Mouse (Mus musculus): ENCODE results near the gene Cyp27b1. TPM values are rescaled to one million over a fixed set of nuclear protein-coding genes. Genes with fewer than 3 reads are reported as not detected.

Cyp27b1 gene
- 0.09 and 0.16 TPM in 2 replicates for polyA plus RNA-seq (2016; fragmentation: Nextera tagmentation; extraction: Ambion mirVana)

GRCm38 (mm10) chr10:127047954-127048353 is at the start of gene Cyp27b1:
TSS of gene Cyp27b1 (plus strand) at chr10:127048250.
- H3K9ac ChIP-seq (replicated peaks) = no peak within 1 kb of the TSS
- peaks cover 58% of the 10 kb centered on the region for H3K27me3 ChIP-seq
- 0 out of 2 replicates have a peak within 1 kb of the TSS, but pooled peaks have one; percentile 10 for H3K4me3 ChIP-seq
- H3K36me3 ChIP-seq = peaks cover 16% of the 10 kb centered on the region; the same call in 1 of the 2 replicates
- H3K4me2 ChIP-seq (replicated peaks) = no peak within 1 kb of the TSS
- no peak within 1 kb of the TSS for H3K27ac ChIP-seq (replicated peaks)
- peaks cover 4% of the 10 kb centered on the region for H3K4me1 ChIP-seq
- no peak for ATAC-seq (ENCODE audit: low FRiP score, low read depth)
- H3K9me3 ChIP-seq = no peaks in the 10 kb centered on the region
- WGBS = 32% methylated on average over 5 of the region's 5 CpGs

- WGBS = 92% methylated on average over 5 of the region's 5 CpGs
- H3K27me3 ChIP-seq = no peaks in the 10 kb centered on the region
- H3K4me3 ChIP-seq = no peak within 1 kb of the TSS
- H3K4me2 ChIP-seq (replicated peaks) = no peak within 1 kb of the TSS
- no peaks in the 10 kb centered on the region for H3K9me3 ChIP-seq
- H3K27ac ChIP-seq (replicated peaks) = no peak within 1 kb of the TSS
- H3K36me3 ChIP-seq = peaks cover 36% of the 10 kb centered on the region
- no peak for ATAC-seq (ENCODE audit: low FRiP score, low read depth)
- no peak within 1 kb of the TSS for H3K9ac ChIP-seq (replicated peaks)
- H3K4me1 ChIP-seq = no peaks in the 10 kb centered on the region
Measured at GRCm38 (mm10) chr10:127000529-127000928, 47.5 kb upstream of the Cyp27b1 start, which contains the start of gene Avil. TSS of gene Avil (plus strand) at chr10:127000709.

- Histone ChIP-seq H3K9ac (replicated peaks) (no peak overlapping the region), H3K27ac (replicated peaks) (no peak overlapping the region)
- 87% methylated on average over 9 of the region's 9 CpGs for WGBS
Measured at GRCm38 (mm10) chr10:127001297-127001696, 46.8 kb upstream of the Cyp27b1 start.

GRCm38 (mm10) chr10:127002056-127002455 is 46.0 kb upstream of the Cyp27b1 start:
- Histone ChIP-seq H3K36me3 (peaks cover 28% of the 10 kb centered on the region), H3K9ac (replicated peaks) (no peak overlapping the region; the same call in 1 of the 2 replicates), H3K9me3 (no peaks in the 10 kb centered on the region), H3K27me3 (no peaks in the 10 kb centered on the region), H3K4me3 (no peak overlapping the region), H3K27ac (replicated peaks) (no peak overlapping the region), H3K4me2 (replicated peaks) (no peak overlapping the region), H3K4me1 (no peaks in the 10 kb centered on the region)
- no peak for ATAC-seq (ENCODE audit: low FRiP score, low read depth)
- WGBS = 72% methylated on average over 1 of the region's 1 CpGs

More at GRCm38 (mm10) chr10:127001297-127001696, 46.8 kb upstream of the Cyp27b1 start:
- no peak overlapping the region for H3K4me3 ChIP-seq
- no peak overlapping the region for H3K4me2 ChIP-seq (replicated peaks)
- H3K36me3 ChIP-seq = peaks cover 29% of the 10 kb centered on the region
- H3K27me3 ChIP-seq = no peaks in the 10 kb centered on the region
- H3K9me3 ChIP-seq = no peaks in the 10 kb centered on the region
- no peaks in the 10 kb centered on the region for H3K4me1 ChIP-seq
- ATAC-seq (ENCODE audit: low FRiP score, low read depth) = no peak

GRCm38 (mm10) chr10:127002765-127003164 is 45.3 kb upstream of the Cyp27b1 start:
- H3K36me3 ChIP-seq = peaks cover 21% of the 10 kb centered on the region
- WGBS = 90% methylated on average over 5 of the region's 5 CpGs
- H3K27me3 ChIP-seq = no peaks in the 10 kb centered on the region
- H3K4me1 ChIP-seq = no peaks in the 10 kb centered on the region
- no peak overlapping the region for H3K4me3 ChIP-seq
- ATAC-seq (ENCODE audit: low FRiP score, low read depth) = no peak
- no peak overlapping the region for H3K4me2 ChIP-seq (replicated peaks)
- no peak overlapping the region for H3K9ac ChIP-seq (replicated peaks)
- no peaks in the 10 kb centered on the region for H3K9me3 ChIP-seq
- no peak overlapping the region for H3K27ac ChIP-seq (replicated peaks)

GRCm38 (mm10) chr10:127003334-127003733 is 44.7 kb upstream of the Cyp27b1 start:
- H3K4me2 ChIP-seq (replicated peaks) = no peak overlapping the region
- no peak overlapping the region for H3K4me3 ChIP-seq
- H3K4me1 ChIP-seq = no peaks in the 10 kb centered on the region
- no peak overlapping the region for H3K27ac ChIP-seq (replicated peaks)
- peaks cover 15% of the 10 kb centered on the region for H3K36me3 ChIP-seq
- H3K9me3 ChIP-seq = no peaks in the 10 kb centered on the region
- WGBS = 88% methylated on average over 8 of the region's 8 CpGs
- H3K9ac ChIP-seq (replicated peaks) = no peak overlapping the region
- no peak for ATAC-seq (ENCODE audit: low FRiP score, low read depth)
- no peaks in the 10 kb centered on the region for H3K27me3 ChIP-seq

GRCm38 (mm10) chr10:127003806-127004205 is 44.2 kb upstream of the Cyp27b1 start:
- 70% methylated on average over 7 of the region's 7 CpGs for WGBS
- Histone ChIP-seq H3K27ac (replicated peaks) (no peak overlapping the region), H3K9me3 (no peaks in the 10 kb centered on the region), H3K4me1 (no peaks in the 10 kb centered on the region), H3K4me3 (no peak overlapping the region), H3K4me2 (replicated peaks) (no peak overlapping the region), H3K9ac (replicated peaks) (no peak overlapping the region), H3K27me3 (no peaks in the 10 kb centered on the region), H3K36me3 (peaks cover 11% of the 10 kb centered on the region; the same call in 1 of the 2 replicates)
- ATAC-seq (ENCODE audit: low FRiP score, low read depth) = no peak

GRCm38 (mm10) chr10:127016488-127016887 is 31.6 kb upstream of the Cyp27b1 start:
- ATAC-seq (ENCODE audit: low FRiP score, low read depth) = no peak
- 65% methylated on average over 5 of the region's 5 CpGs for WGBS
- H3K27me3 ChIP-seq = peaks cover 6% of the 10 kb centered on the region; the same call in 1 of the 2 replicates
- H3K9ac ChIP-seq (replicated peaks) = no peak overlapping the region
- H3K4me1 ChIP-seq = 0 out of 2 replicates have a peak, but pooled peaks cover 5% of the 10 kb centered on the region
- H3K4me2 ChIP-seq (replicated peaks) = no peak overlapping the region
- H3K36me3 ChIP-seq = no peaks in the 10 kb centered on the region
- H3K4me3 ChIP-seq = no peak overlapping the region
- no peak overlapping the region for H3K27ac ChIP-seq (replicated peaks)
- H3K9me3 ChIP-seq = no peaks in the 10 kb centered on the region

- WGBS = 9% methylated on average over 2 of the region's 2 CpGs
- ATAC-seq (ENCODE audit: low FRiP score, low read depth) = no peak
- Histone ChIP-seq H3K27me3 (peaks cover 6% of the 10 kb centered on the region; the same call in 1 of the 2 replicates), H3K4me1 (0 out of 2 replicates have a peak, but pooled peaks cover 5% of the 10 kb centered on the region), H3K27ac (replicated peaks) (no peak overlapping the region), H3K4me3 (no peak overlapping the region), H3K4me2 (replicated peaks) (no peak overlapping the region), H3K36me3 (0 out of 2 replicates have a peak, but pooled peaks cover 5% of the 10 kb centered on the region), H3K9me3 (no peaks in the 10 kb centered on the region), H3K9ac (replicated peaks) (no peak overlapping the region)
Measured at GRCm38 (mm10) chr10:127017071-127017470, 31.0 kb upstream of the Cyp27b1 start.

GRCm38 (mm10) chr10:127018422-127018821 is 29.6 kb upstream of the Cyp27b1 start:
- no peak overlapping the region for H3K4me3 ChIP-seq
- H3K27me3 ChIP-seq = peaks cover 6% of the 10 kb centered on the region; the same call in 1 of the 2 replicates
- WGBS = 81% methylated on average over 16 of the region's 16 CpGs
- H3K4me1 ChIP-seq = 0 out of 2 replicates have a peak, but pooled peaks cover 5% of the 10 kb centered on the region
- no peak overlapping the region for H3K4me2 ChIP-seq (replicated peaks)
- no peak overlapping the region for H3K9ac ChIP-seq (replicated peaks)
- H3K27ac ChIP-seq (replicated peaks) = no peak overlapping the region
- H3K9me3 ChIP-seq = no peaks in the 10 kb centered on the region
- peaks cover 17% of the 10 kb centered on the region for H3K36me3 ChIP-seq
- no peak for ATAC-seq (ENCODE audit: low FRiP score, low read depth)

- Histone ChIP-seq H3K4me3 (peak within 1 kb of the TSS; percentile 85), H3K4me2 (replicated peaks) (peak within 1 kb of the TSS; percentile 87), H3K27ac (replicated peaks) (peak within 1 kb of the TSS; percentile 77), H3K27me3 (no peaks in the 10 kb centered on the region), H3K9ac (replicated peaks) (peak within 1 kb of the TSS; percentile 89), H3K9me3 (no peaks in the 10 kb centered on the region), H3K4me1 (peaks cover 6% of the 10 kb centered on the region), H3K36me3 (peaks cover 37% of the 10 kb centered on the region)
- WGBS = 6% methylated on average over 56 of the region's 56 CpGs
- peak; percentile 91 for ATAC-seq (ENCODE audit: low FRiP score, low read depth)
Measured at GRCm38 (mm10) chr10:127030336-127031296, 17.4 kb upstream of the Cyp27b1 start, which contains the start of gene Tsfm. TSS of gene Tsfm (minus strand) at chr10:127030840.

- H3K4me3 ChIP-seq = no peak overlapping the region
- no peak overlapping the region for H3K4me2 ChIP-seq (replicated peaks)
- peaks cover 6% of the 10 kb centered on the region for H3K4me1 ChIP-seq
- WGBS = 81% methylated on average over 8 of the region's 8 CpGs
- no peak overlapping the region for H3K9ac ChIP-seq (replicated peaks)
- H3K27me3 ChIP-seq = 0 out of 2 replicates have a peak, but pooled peaks cover 2% of the 10 kb centered on the region
- peaks cover 10% of the 10 kb centered on the region for H3K36me3 ChIP-seq
- no peak overlapping the region for H3K27ac ChIP-seq (replicated peaks)
- no peaks in the 10 kb centered on the region for H3K9me3 ChIP-seq
- ATAC-seq (ENCODE audit: low FRiP score, low read depth) = no peak
Measured at GRCm38 (mm10) chr10:127033301-127033741, 14.7 kb upstream of the Cyp27b1 start.

All from midbrain, embryonic 12.5 days (tissue).